Mouse (Mus musculus): Measurements from ENCODE around the gene Tctn3. TPM values are rescaled to one million over a fixed set of nuclear protein-coding genes. Genes with fewer than 3 reads are reported as not detected.
"Not testable (repeated sequence)": the region's sequence is repeated elsewhere in the genome, so short reads cannot be mapped to it uniquely, and the experiment has no call there.

Tctn3 gene
- total and polyA plus RNA-seq, 3 experiments: 3.5 to 8.6 (median 7.0) TPM

DNA sequence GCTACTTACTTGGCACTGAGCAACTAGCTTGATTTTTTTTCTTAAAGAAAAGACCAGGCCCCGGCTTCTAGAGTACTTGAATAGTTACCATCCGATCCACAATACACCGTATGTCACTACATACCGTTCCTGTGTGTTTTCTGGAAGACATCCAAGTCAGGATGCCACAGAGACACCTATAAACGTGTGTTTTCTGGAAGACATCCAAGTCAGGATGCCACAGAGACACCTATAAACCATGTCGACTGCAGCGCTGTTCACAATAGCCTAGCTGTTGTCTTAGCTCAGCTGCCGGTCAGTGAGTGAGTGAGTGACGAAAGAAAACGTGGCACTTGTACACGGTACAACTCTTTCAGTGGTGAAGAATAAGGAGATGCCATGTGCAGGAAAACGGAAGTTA lies 13.9 kb upstream of the Tctn3 start:
- no peak for DNase-seq

- DNase-seq: not testable (repeated sequence)
Measured at GRCm38 (mm10) chr19:40621616-40622015, 9.6 kb upstream of the Tctn3 start.

DNA sequence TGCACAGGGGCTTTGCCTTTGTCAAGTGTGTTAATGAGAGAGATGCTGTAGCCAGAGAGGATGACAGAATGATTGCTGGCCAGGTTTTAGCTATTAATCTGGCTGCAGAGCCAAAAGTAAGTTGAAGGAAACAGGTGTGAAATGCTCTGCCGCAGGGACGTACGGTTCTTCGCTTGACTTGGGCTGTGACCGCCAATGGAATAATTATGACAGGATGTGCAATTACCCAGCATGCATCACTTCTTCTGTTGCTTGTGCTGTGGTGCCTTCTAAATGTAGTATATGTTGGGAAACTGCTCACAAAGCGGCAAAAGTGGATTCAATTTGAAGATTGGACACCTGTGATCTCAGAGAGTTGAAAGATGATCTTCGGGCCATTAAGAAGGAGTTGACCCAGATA lies 4.0 kb upstream of the Tctn3 start:
- no peak for DNase-seq

DNA sequence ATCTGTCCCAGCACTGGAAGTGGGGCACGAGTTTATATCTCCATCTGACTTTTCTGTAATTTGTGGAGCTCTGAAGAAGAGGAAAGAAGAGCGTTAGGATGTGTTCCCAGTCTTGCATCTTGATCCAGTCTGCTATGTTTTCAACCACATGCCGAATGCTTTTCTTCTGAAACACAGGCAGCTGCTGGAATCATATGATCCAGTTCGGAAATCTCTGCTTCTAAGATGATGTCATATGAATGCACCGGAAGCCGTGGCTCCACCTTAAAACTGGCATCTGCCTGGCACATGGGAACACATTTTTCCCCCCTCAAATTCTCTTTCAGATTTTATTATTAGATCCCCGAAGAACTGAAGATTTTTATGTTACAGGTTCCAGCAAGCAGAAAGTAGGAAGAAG lies 2.8 kb upstream of the Tctn3 start:
- no peak for DNase-seq

DNA sequence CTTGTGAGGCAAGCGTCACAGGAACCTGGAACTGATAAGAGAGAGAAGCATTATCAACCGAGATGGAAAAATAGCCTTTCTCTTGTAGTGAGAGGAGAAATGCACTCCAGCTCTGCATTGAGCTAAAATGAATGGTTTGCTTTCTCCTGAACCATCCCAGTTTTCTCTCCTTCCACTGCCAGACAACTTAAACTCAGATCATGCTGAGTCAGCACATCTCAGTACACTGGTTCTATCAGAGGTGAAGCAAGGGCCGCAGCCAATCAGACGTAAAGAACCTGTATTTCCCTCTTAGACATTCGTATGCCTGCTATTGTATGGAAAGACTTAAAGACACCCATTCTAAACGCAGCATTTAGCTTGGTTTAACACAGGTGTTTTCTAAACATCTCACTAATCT lies 4.4 kb downstream of the Tctn3 start:
- no peak for DNase-seq

DNA sequence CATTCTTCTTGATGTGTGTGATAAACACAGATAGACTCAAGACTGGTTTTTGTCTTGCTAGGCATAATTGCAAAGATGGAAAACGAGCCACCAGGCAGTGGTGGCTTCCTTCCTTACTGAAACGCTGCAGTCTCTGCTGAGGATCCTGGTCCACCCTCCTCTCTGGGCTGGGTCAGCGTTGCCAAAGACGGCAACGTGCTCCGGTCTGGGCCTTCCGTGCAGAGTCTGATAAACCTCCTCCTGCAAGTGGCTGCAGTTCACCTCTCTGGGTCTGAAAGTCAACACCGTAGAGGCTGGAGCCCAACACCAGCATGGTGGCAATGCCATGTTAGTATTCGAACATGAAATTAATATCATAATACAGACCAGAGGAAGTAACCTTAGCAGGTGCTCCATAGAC lies 6.8 kb downstream of the Tctn3 start:
- no peak for DNase-seq

- DNase-seq: no peak
Measured at GRCm38 (mm10) chr19:40601870-40602269, 10.2 kb downstream of the Tctn3 start.

GRCm38 (mm10) chr19:40600846-40601245 lies 11.2 kb downstream of the Tctn3 start:
- DNase-seq: not testable (repeated sequence)

- DNase-seq: peak; percentile 43
Measured at GRCm38 (mm10) chr19:40595831-40596230, 16.2 kb downstream of the Tctn3 start.

- peak; percentile 11 for DNase-seq
Measured at GRCm38 (mm10) chr19:40595231-40595630, 16.8 kb downstream of the Tctn3 start.

GRCm38 (mm10) chr19:40589530-40589880 lies 22.5 kb downstream of the Tctn3 start:
- no peak for DNase-seq

GRCm38 (mm10) chr19:40588847-40589529 lies 23.0 kb downstream of the Tctn3 start:
- DNase-seq: peak; percentile 89

DNA sequence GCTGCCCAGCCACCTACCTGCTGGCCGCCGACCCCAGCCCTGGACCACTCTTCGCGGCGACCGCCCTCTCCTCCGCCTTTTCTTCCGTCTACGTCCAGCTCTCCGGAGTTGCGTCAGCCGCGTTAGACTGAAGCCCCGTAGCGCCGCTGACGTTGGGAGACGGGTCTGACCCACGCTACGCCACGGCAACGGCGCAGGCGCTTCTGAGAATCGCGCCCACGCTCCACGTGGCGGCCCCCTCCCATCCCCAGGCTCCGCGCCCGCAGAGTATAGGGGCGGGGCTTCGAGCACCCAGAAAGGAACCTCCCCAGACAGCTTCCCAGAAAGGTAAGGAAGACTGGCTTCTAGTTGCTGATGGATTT lies 23.8 kb downstream of the Tctn3 start, which contains the start of gene Aldh18a1:
TSS of gene Aldh18a1 (minus strand) at position 171 of the 362 bp plus-strand sequence.
- DNase-seq: peak; percentile 96

DNA sequence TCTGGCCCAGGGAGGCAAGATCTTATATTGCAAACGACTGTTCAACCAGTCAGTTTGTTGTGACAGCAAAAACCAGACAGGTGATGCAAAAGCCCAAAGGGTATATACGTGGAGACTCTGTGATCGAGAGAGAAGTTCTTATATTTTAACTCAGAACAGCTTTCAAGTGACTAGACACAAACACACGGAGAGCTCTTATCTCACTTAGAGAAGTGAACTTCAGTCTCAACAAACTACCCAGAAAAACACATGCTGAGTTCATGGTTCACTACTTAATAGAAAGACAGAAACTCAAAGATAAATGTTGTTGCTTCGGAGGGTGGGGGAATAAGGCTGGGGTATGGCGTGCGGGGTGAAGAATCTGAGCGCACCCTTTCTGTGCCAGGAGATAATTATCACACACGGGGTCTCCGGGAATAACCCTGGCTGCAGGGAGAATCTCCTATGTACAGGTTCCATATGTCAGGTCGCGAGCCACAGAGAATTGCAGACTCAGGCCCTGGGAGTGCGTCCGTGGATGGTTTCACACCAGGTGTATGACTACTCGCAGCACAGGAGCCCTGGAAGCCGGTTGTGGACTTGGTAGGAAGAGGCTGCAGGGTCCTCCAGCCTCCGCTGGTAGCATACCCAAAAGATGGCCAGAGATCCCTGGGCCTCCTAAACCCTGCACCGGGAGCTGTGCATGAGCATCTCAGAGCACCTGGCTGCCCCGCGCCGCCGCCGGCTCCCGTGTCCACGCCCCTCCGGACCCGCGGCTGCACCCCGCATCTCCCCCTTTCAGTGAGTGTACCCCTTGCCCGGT lies 24.3 kb downstream of the Tctn3 start:
- DNase-seq: no peak

GRCm38 (mm10) chr19:40586908-40587307 lies 25.1 kb downstream of the Tctn3 start:
- no peak for DNase-seq

DNA sequence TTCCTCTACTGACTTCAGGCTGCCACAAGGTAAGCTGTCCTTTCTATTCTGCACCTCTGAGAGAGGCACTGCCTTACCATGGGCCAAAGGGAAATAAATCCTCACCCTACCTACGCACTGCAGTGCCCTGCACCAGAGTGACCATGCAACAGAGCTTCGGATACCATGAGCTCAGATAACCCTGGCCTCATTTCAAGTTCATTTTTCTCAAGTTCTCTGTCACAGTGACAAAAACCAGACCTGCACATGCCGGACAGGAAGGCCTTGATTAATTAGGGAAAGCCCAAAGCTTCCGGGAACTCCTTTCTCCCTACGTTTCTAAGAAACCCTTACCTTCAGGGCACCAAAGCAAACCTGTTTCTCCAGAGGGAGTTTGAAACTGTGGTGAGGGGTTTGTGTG lies 30.4 kb downstream of the Tctn3 start:
- DNase-seq: peak; percentile 32

GRCm38 (mm10) chr19:40580902-40581301 lies 31.1 kb downstream of the Tctn3 start:
- no peak for DNase-seq

DNA sequence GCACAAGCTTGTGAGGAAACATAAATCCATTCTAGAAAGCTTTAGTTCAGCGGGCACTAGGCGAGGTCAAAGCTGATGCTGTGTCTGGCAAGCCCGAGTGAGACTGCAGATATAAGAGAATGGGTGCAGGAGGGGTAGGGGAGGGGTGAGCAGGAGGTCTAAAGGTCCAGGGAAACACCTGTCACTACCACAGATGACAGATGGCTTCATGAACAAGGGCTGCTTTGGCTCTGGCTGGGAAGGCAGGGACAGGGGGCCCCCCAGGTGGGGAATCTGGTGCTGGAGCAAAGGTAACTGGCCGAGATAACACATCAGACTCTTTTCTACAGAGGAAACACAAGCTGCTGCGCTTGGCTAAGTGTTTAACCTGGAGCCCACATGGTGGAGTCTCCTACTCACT lies 36.6 kb downstream of the Tctn3 start:
- no peak for DNase-seq

DNA sequence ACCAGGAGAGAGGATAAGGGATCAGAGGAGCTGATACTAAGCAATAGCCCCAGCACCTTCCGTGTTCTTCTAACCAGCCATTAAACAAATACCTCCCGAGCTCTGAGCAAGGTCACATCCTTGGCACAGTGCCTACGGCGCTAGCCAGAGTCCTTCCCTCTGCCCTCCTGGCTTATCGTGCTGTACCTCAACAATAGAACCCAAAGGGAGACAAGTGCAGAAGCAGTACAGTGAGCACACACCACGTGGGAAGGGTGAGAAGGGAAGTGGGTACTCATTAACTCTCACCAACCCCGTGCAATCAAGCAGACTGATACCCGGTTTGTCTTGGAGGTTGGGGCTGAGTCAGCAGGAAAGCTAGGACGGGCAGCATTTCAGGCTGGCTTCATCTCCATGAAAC lies 41.3 kb downstream of the Tctn3 start:
- peak; percentile 78 for DNase-seq

DNA sequence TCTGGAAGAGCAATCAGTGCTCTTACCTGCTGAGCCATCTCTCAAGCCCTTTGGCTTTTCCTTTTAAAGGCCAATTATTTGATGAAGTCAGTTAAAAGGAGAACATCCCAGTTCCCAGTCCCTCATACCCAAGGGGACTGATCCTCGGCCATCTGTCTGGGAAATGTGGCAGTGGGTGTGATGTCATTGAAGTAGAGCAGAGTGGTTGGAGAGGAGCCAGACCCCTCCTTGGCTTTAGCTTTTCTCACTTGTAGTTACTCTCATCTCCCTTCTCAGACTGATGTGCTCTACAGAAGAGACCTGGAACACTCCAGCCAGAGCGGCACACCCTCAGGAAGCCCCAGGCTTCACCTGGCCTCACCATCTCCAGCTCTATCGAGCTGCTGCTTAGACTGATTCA lies 44.4 kb downstream of the Tctn3 start:
- no peak for DNase-seq

DNA sequence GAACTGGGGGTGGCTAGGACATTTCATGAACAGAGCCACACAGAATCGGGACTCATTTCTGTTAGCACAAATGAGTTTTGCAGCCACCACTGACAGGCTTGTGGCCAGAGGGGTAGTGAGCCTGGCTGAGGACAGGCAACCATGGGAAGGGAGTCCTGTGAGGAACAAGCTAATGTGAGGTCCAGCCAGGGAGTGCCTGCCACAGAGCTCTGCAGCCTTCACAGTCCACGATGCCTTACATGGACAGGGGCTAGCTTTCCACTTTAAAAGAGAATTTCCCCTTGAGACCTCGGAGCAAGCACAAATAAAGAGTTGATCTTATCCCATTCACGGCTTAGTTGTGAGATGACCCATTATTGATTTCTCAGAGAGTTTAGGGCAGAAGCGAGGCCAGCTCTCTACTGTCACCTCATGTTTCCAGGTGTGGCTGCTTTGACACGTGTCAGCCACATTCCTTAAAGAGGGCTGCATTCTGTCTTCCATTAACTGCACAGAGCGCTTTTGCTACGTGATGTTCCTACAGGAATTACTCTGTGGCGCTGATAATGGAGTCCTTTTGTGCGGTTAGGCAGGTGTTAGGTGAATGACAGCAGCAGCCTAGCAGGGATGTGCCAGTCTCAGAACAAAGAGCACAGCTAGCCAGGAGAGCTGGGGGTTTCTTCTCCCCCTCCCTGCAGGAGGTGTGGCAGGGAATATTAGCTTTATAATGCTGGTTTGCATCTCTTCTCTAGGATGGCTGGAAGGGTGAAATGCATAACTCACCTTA lies 48.0 kb downstream of the Tctn3 start:
- no peak for DNase-seq

DNA sequence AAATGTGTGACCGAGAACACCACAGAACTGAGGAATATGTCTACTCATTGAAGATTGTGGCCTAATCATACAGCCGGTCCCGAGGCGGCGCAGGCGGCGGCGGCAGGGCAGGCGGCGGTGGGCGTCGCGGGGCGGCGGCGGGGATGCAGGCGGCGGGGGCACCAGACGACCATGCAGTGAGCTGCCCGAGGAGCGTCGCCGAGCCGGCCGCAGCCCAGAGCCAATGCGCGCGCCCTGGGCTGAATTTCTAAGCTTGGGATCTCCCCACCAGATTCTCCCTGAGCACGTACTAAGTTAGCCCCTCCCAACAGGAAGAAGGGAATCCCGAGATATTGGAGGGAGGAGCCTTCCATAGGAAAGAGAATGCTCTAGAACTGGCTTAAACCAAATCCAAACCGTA lies 50.5 kb downstream of the Tctn3 start:
- DNase-seq: not testable (repeated sequence)

- DNase-seq: no peak
Measured at GRCm38 (mm10) chr19:40556029-40556428, 56.0 kb downstream of the Tctn3 start.

Data from adrenal gland, adult 2 months (tissue).